Mouse (Mus musculus) G1E (cell line): ENCODE data around the gene Patl1.

Experiments
- CTCF ChIP-seq: IDR thresholded peaks from 2 replicates; pipeline ENCODE4 v1.5.1; 2012; ENCODE audit warnings: low read depth, low read length, inconsistent platforms, mixed read lengths
- GATA1 ChIP-seq: IDR thresholded peaks from 2 replicates; pipeline ENCODE4 v1.6.1; 2012; ENCODE audit warnings: borderline replicate concordance, low read length, inconsistent platforms, mixed read lengths

DNA sequence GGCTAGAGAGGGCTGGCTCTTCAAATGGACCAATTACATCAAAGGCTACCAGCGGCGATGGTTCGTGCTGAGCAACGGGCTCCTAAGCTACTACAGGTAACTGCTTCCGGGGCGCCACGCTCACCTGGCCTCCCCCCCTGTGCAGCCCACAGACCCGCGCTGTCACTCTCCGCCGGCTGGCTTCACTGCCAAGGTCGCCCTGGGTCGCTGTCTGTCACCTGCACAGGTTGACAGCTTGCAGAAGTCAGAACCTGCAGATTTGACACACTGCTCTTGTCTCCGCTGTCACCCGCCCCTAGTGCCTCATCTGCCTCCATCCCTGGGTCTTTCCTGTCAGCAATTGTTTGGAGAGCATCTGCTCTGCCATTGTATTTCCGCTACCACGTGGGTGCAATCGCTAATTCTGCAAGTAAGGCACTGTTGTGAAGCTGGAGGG lies 54.0 kb downstream of the Patl1 start:
- TF ChIP-seq CTCF (no peak), GATA1 (no peak)
